20 mouse cellular contexts compared by ENCODE assay signal in the genomic region with DNA sequence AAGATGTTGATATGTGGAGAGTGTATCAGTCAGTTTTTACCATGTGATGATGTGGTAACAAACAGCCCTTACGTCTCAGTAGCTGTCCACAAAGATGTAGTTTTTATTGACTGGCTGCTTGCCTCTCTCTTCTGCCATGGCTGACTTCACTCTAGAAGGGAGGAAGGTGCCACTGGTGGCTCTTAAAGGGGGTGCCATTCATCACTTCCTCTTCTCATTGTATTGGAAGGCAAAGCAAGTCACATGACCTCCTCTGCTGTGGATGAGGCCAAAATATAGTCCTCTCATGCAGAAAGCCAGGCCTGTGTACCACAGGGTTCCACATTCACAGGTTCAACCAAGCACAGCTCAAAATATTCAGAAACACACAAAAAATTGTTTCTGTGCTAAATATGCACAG.
DNase-seq lines count a peak whose midpoint lies in the region; ATAC-seq lines count a peak whose summit lies in the region.
"Had no signal": no experiment of that assay in that cellular context is flagged by ENCODE, and none has a peak within 500 bp of the region (broad histone marks: within the 10 kb centered on the region; RNA-seq: fewer than 3 reads in every experiment).

No protein-coding gene starts in this region.

- H3K36me3 ChIP-seq in kidney, embryonic 15.5 days, result no peaks in the 10 kb centered on the region
- H3K36me3 ChIP-seq in midbrain, embryonic 16.5 days (ENCODE audit: control insufficient read depth, insufficient read depth, low read length), result no peaks in the 10 kb centered on the region
- H3K36me3 ChIP-seq: embryonic facial prominence, embryonic 12.5 days; forebrain, embryonic 12.5 days; heart, embryonic 13.5 days; hindbrain, embryonic 13.5 days had no signal

- H3K4me3 ChIP-seq in kidney, embryonic 15.5 days (replicated peaks), result no peak overlapping the region
- H3K4me3 ChIP-seq in midbrain, embryonic 16.5 days (ENCODE audit: low read depth, low read length), result no peak overlapping the region
- H3K4me3 ChIP-seq: embryonic facial prominence, embryonic 12.5 days; forebrain, embryonic 12.5 days; heart, embryonic 13.5 days; hindbrain, embryonic 13.5 days had no signal

- 93% methylated on average over 1 of the region's 1 CpGs for WGBS in kidney, embryonic 15.5 days
- 94% methylated on average over 1 of the region's 1 CpGs for WGBS in midbrain, embryonic 16.5 days

- ATAC-seq in megakaryocyte, adult 5-6 weeks (ENCODE audit: poor library complexity, severe bottlenecking), result peak; percentile 68
- ATAC-seq in kidney, embryonic 15.5 days (replicated peaks; ENCODE audit: low FRiP score), result no peak
- no peak for ATAC-seq in midbrain, embryonic 16.5 days
- ATAC-seq: CD4-positive, CD25-positive, alpha-beta regulatory T cell, adult 4 months; forebrain, embryonic 16.5 days; hindbrain, postnatal 0 days had no signal

- H3K9me3 ChIP-seq in kidney, embryonic 15.5 days (replicated peaks), result no peaks in the 10 kb centered on the region
- no peaks in the 10 kb centered on the region for H3K9me3 ChIP-seq in midbrain, embryonic 16.5 days (replicated peaks; ENCODE audit: control insufficient read depth, low read length, poor library complexity, severe bottlenecking)
- H3K9me3 ChIP-seq: embryonic facial prominence, embryonic 12.5 days; forebrain, embryonic 12.5 days; heart, embryonic 13.5 days; hindbrain, embryonic 13.5 days had no signal

- H3K4me1 ChIP-seq in kidney, embryonic 15.5 days, result 0 out of 2 replicates have a peak, but pooled peaks cover 3% of the 10 kb centered on the region
- H3K4me1 ChIP-seq in midbrain, embryonic 16.5 days (ENCODE audit: control insufficient read depth, insufficient read depth, low read length), result no peaks in the 10 kb centered on the region
- H3K4me1 ChIP-seq: forebrain, embryonic 12.5 days; heart, embryonic 13.5 days; hindbrain, embryonic 13.5 days had no signal

- no peaks in the 10 kb centered on the region for H3K27me3 ChIP-seq in kidney, embryonic 15.5 days
- H3K27me3 ChIP-seq in midbrain, embryonic 16.5 days (ENCODE audit: control insufficient read depth, insufficient read depth, low read depth, low read length), result no peaks in the 10 kb centered on the region
- H3K27me3 ChIP-seq: embryonic facial prominence, embryonic 12.5 days; forebrain, embryonic 12.5 days; heart, embryonic 13.5 days; hindbrain, embryonic 13.5 days had no signal

- DNase-seq in spleen, postnatal 36 days (ENCODE audit: low spot score in 2 of 2), result peak; percentile 41 to 47
- no peak for DNase-seq in spleen, postnatal 14 days (ENCODE audit: low spot score in 2 of 2)
- peak; percentile 27 for DNase-seq in MEL-GATA-1-ER (ENCODE audit: extremely low read depth, low read depth)
- DNase-seq in urinary bladder, postnatal 36 days (ENCODE audit: low spot score in 2 of 2), result no peak
- DNase-seq: adrenal gland, adult 2 months; adrenal gland, postnatal 36 days; cerebellum, adult 2 months; cerebellum, postnatal 10 days; gastrocnemius, postnatal 10 days; heart, postnatal 4 days had no signal

- H3K27ac ChIP-seq in kidney, embryonic 15.5 days, result no peak overlapping the region
- H3K27ac ChIP-seq in midbrain, embryonic 16.5 days (ENCODE audit: low read length), result no peak overlapping the region
- H3K27ac ChIP-seq: embryonic facial prominence, embryonic 12.5 days; forebrain, embryonic 12.5 days; heart, embryonic 13.5 days; hindbrain, embryonic 13.5 days; hindbrain, postnatal 0 days had no signal

- no peak overlapping the region for H3K4me2 ChIP-seq in kidney, embryonic 15.5 days
- no peak overlapping the region for H3K4me2 ChIP-seq in midbrain, embryonic 16.5 days (ENCODE audit: low read length)
- H3K4me2 ChIP-seq: embryonic facial prominence, embryonic 12.5 days; forebrain, embryonic 12.5 days; heart, embryonic 13.5 days; hindbrain, embryonic 13.5 days had no signal

- H3K9ac ChIP-seq in kidney, embryonic 15.5 days, result no peak overlapping the region
- H3K9ac ChIP-seq in midbrain, embryonic 16.5 days (ENCODE audit: low read depth, low read length), result no peak overlapping the region
- H3K9ac ChIP-seq: embryonic facial prominence, embryonic 12.5 days; forebrain, embryonic 12.5 days; heart, embryonic 13.5 days; hindbrain, embryonic 13.5 days had no signal

Comparison
In these comparisons a context has a peak if more than half of its experiments do, and no peak if none do; other contexts are left out.
1. DNase-seq: peak in spleen, postnatal 36 days (2 of 2) and MEL-GATA-1-ER (single experiment); none in spleen, postnatal 14 days (0 of 2) and urinary bladder, postnatal 36 days (0 of 2).